Comparison of ENCODE assay signal across 19 mouse cellular contexts in the genomic region with DNA sequence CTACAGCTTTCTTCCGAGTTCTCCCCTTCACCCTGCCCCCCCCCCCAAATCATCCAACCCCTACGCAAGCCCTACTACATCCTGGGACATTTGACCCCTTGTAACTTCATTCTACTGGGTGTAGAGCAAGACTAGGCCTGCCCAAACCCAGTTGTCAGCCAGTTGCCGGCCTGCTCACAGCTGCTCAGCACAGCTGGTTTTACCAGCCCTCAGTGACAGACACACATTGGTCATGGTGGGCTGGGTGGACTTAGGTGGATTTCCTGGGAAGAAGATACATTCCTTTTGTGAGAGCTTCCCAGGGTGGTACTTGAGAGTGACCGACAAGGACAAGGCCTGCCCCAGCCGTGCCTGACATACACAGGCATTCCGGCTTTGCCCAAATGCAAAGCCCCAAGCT. TPM values are rescaled to one million over a fixed set of nuclear protein-coding genes. Genes with fewer than 3 reads are reported as not detected.
DNase-seq lines count a peak whose midpoint lies in the region; ATAC-seq and TF ChIP-seq lines count a peak whose summit lies in the region.
"Had no signal": no experiment of that assay in that cellular context is flagged by ENCODE, and none has a peak within 500 bp of the region (broad histone marks: within the 10 kb centered on the region; RNA-seq: fewer than 3 reads in every experiment).

No protein-coding gene starts in this region.

- TF ChIP-seq EP300 in stomach, postnatal 0 days (optimal IDR thresholded peaks at IDR 0.05), result no peak

- intact Hi-C loops in gastrocnemius, postnatal 14 days (cut with DNase I; ENCODE audit: low total_unique reads), result no loop called here
- intact Hi-C loops in gastrocnemius, adult 2 months (cut with DNase I), result no loop called here

- no peaks in the 10 kb centered on the region for H3K36me3 ChIP-seq in intestine, embryonic 14.5 days (ENCODE audit: control insufficient read depth, insufficient read depth, low read length)
- no peaks in the 10 kb centered on the region for H3K36me3 ChIP-seq in intestine, postnatal 0 days (ENCODE audit: control insufficient read depth, insufficient read depth)
- no peaks in the 10 kb centered on the region for H3K36me3 ChIP-seq in stomach, embryonic 14.5 days (ENCODE audit: control insufficient read depth, insufficient read depth, low read length)
- no peaks in the 10 kb centered on the region for H3K36me3 ChIP-seq in stomach, postnatal 0 days (ENCODE audit: control insufficient read depth, insufficient read depth, low read length)
- no peaks in the 10 kb centered on the region for H3K36me3 ChIP-seq in kidney, embryonic 14.5 days (ENCODE audit: control insufficient read depth, insufficient read depth, low read length)
- H3K36me3 ChIP-seq: forebrain, embryonic 15.5 days; hindbrain, embryonic 13.5 days had no signal

- peak; percentile 31 for DNase-seq in gastrocnemius, postnatal 14 days
- DNase-seq in gastrocnemius, adult 2 months, result no peak
- no peak for DNase-seq in intestine, embryonic 14.5 days (ENCODE audit: low spot score)
- no peak for DNase-seq in stomach, postnatal 0 days (ENCODE audit: low spot score)
- DNase-seq in layer of hippocampus, adult 18-20 months (ENCODE audit: low spot score in 2 of 2), result no peak
- DNase-seq: kidney, adult 9 months; lung, postnatal 14 days; midbrain, embryonic 14.5 days; right cerebral cortex, postnatal 25 days had no signal

- H3K4me2 ChIP-seq in intestine, embryonic 14.5 days (ENCODE audit: low read length), result no peak overlapping the region
- H3K4me2 ChIP-seq in intestine, postnatal 0 days (replicated peaks; ENCODE audit: low read depth), result no peak overlapping the region
- no peak overlapping the region for H3K4me2 ChIP-seq in stomach, embryonic 14.5 days (replicated peaks; ENCODE audit: low read depth, low read length)
- H3K4me2 ChIP-seq in stomach, postnatal 0 days (replicated peaks; ENCODE audit: low read depth), result no peak overlapping the region
- H3K4me2 ChIP-seq in kidney, embryonic 14.5 days (replicated peaks; ENCODE audit: low read depth, low read length), result no peak overlapping the region
- H3K4me2 ChIP-seq: forebrain, embryonic 15.5 days; hindbrain, embryonic 13.5 days had no signal

- peaks cover 35% of the 10 kb centered on the region for H3K4me1 ChIP-seq in intestine, embryonic 14.5 days (replicated peaks; ENCODE audit: control insufficient read depth, insufficient read depth, low read length)
- no peaks in the 10 kb centered on the region for H3K4me1 ChIP-seq in intestine, postnatal 0 days (replicated peaks; ENCODE audit: control insufficient read depth, insufficient read depth, low read length)
- H3K4me1 ChIP-seq in stomach, embryonic 14.5 days (ENCODE audit: control insufficient read depth, insufficient read depth, low read length), result peaks cover 23% of the 10 kb centered on the region
- peaks cover 5% of the 10 kb centered on the region; the same call in 1 of the 2 replicates for H3K4me1 ChIP-seq in stomach, postnatal 0 days (replicated peaks; ENCODE audit: control insufficient read depth, insufficient read depth)
- H3K4me1 ChIP-seq in kidney, embryonic 14.5 days (ENCODE audit: control insufficient read depth, insufficient read depth, low read length), result peaks cover 25% of the 10 kb centered on the region

- no peaks in the 10 kb centered on the region for H3K9me3 ChIP-seq in intestine, embryonic 14.5 days (ENCODE audit: control insufficient read depth, low read length)
- H3K9me3 ChIP-seq in intestine, postnatal 0 days (ENCODE audit: control insufficient read depth), result no peaks in the 10 kb centered on the region
- H3K9me3 ChIP-seq in stomach, embryonic 14.5 days (ENCODE audit: control insufficient read depth, low read depth, low read length), result no peaks in the 10 kb centered on the region
- no peaks in the 10 kb centered on the region for H3K9me3 ChIP-seq in stomach, postnatal 0 days (ENCODE audit: control insufficient read depth, low read length)
- H3K9me3 ChIP-seq in kidney, embryonic 14.5 days (ENCODE audit: control insufficient read depth, low read length), result no peaks in the 10 kb centered on the region
- H3K9me3 ChIP-seq: forebrain, embryonic 15.5 days; hindbrain, embryonic 13.5 days had no signal

- TF ChIP-seq CTCF in gastrocnemius, adult 2 months (IDR thresholded peaks at IDR 0.05), result no peak
- no peak for TF ChIP-seq CTCF in intestine, postnatal 0 days (IDR thresholded peaks at IDR 0.05; ENCODE audit: low read depth)
- TF ChIP-seq CTCF in stomach, postnatal 0 days (IDR thresholded peaks at IDR 0.05; ENCODE audit: low read depth), result no peak

- no peak for ATAC-seq in intestine, embryonic 14.5 days (replicated peaks; ENCODE audit: low FRiP score, low TSS enrichment, low read depth)
- ATAC-seq in intestine, postnatal 0 days, result no peak
- ATAC-seq in stomach, embryonic 14.5 days (ENCODE audit: insufficient number of reproducible peaks, insufficient read depth, low FRiP score, low read depth), result no peak
- ATAC-seq in stomach, postnatal 0 days (ENCODE audit: low FRiP score, low TSS enrichment), result no peak
- no peak for ATAC-seq in kidney, embryonic 14.5 days (ENCODE audit: low FRiP score, low TSS enrichment)
- ATAC-seq: forebrain, embryonic 15.5 days had no signal

- no peak overlapping the region for H3K27ac ChIP-seq in gastrocnemius, adult 2 months
- H3K27ac ChIP-seq in intestine, embryonic 14.5 days (ENCODE audit: low read depth), result peak overlapping the region; percentile 57
- H3K27ac ChIP-seq in intestine, postnatal 0 days (ENCODE audit: low read depth, low read length), result no peak overlapping the region
- peak overlapping the region; percentile 61 for H3K27ac ChIP-seq in stomach, embryonic 14.5 days (ENCODE audit: low read length)
- H3K27ac ChIP-seq in stomach, postnatal 0 days (replicated peaks), result no peak overlapping the region; the same call in 1 of the 2 replicates
- H3K27ac ChIP-seq in kidney, embryonic 14.5 days (ENCODE audit: low read depth, low read length), result no peak overlapping the region
- H3K27ac ChIP-seq: forebrain, embryonic 15.5 days; hindbrain, embryonic 13.5 days; layer of hippocampus, adult 2 months had no signal

- H3K9ac ChIP-seq in intestine, embryonic 14.5 days (ENCODE audit: low read length), result no peak overlapping the region
- H3K9ac ChIP-seq in intestine, postnatal 0 days (ENCODE audit: low read depth, low read length), result no peak overlapping the region
- no peak overlapping the region for H3K9ac ChIP-seq in stomach, embryonic 14.5 days (replicated peaks; ENCODE audit: low read depth, low read length)
- no peak overlapping the region for H3K9ac ChIP-seq in stomach, postnatal 0 days (ENCODE audit: low read length)
- H3K9ac ChIP-seq in kidney, embryonic 14.5 days (ENCODE audit: low read depth, low read length), result no peak overlapping the region
- H3K9ac ChIP-seq: forebrain, embryonic 15.5 days; hindbrain, embryonic 13.5 days had no signal

- no peak overlapping the region for H3K4me3 ChIP-seq in gastrocnemius, adult 2 months
- no peak overlapping the region for H3K4me3 ChIP-seq in intestine, embryonic 14.5 days (ENCODE audit: low read depth, low read length)
- no peak overlapping the region for H3K4me3 ChIP-seq in intestine, postnatal 0 days (ENCODE audit: low read depth, low read length)
- H3K4me3 ChIP-seq in stomach, embryonic 14.5 days (ENCODE audit: low read depth, low read length), result no peak overlapping the region
- H3K4me3 ChIP-seq in stomach, postnatal 0 days (ENCODE audit: low read depth, low read length), result no peak overlapping the region
- no peak overlapping the region for H3K4me3 ChIP-seq in kidney, embryonic 14.5 days (ENCODE audit: low read length)
- H3K4me3 ChIP-seq: forebrain, embryonic 15.5 days; hindbrain, embryonic 13.5 days; layer of hippocampus, adult 2 months had no signal

- H3K27me3 ChIP-seq in intestine, embryonic 14.5 days (replicated peaks; ENCODE audit: control insufficient read depth, insufficient read depth, low read length), result no peaks in the 10 kb centered on the region
- peaks cover 3% of the 10 kb centered on the region; the same call in 1 of the 2 replicates for H3K27me3 ChIP-seq in intestine, postnatal 0 days (replicated peaks; ENCODE audit: control insufficient read depth, insufficient read depth, low read length)
- H3K27me3 ChIP-seq in stomach, embryonic 14.5 days (ENCODE audit: control insufficient read depth, insufficient read depth, low read length), result no peaks in the 10 kb centered on the region
- H3K27me3 ChIP-seq in stomach, postnatal 0 days (ENCODE audit: control insufficient read depth, insufficient read depth, low read length), result no peaks in the 10 kb centered on the region
- no peaks in the 10 kb centered on the region for H3K27me3 ChIP-seq in kidney, embryonic 14.5 days (ENCODE audit: control insufficient read depth, insufficient read depth, low read length)
- H3K27me3 ChIP-seq: forebrain, embryonic 15.5 days; hindbrain, embryonic 13.5 days had no signal

- WGBS in intestine, embryonic 14.5 days, result 79% methylated on average over 6 of the region's 6 CpGs
- WGBS in intestine, postnatal 0 days, result 88% methylated on average over 6 of the region's 6 CpGs
- WGBS in stomach, embryonic 14.5 days, result 86% methylated on average over 6 of the region's 6 CpGs
- 75% methylated on average over 6 of the region's 6 CpGs for WGBS in stomach, postnatal 0 days
- 89% methylated on average over 6 of the region's 6 CpGs for WGBS in kidney, embryonic 14.5 days

RNA-seq across cellular contexts. Expression of gene Cpa5, which starts 10.2 kb away (rescaled TPM):
- total RNA-seq in gastrocnemius, postnatal 14 days (2021), result under 1 TPM; 0.31 to 0.43 TPM
- total RNA-seq in gastrocnemius, adult 2 months (2021), result not detected
- polyA plus RNA-seq in intestine, embryonic 14.5 days (2014; fragmentation: Nextera tagmentation; extraction: Ambion mirVana), result 0.19 and 0.23 TPM in 2 replicates
- not detected in 2 replicates for polyA plus RNA-seq in intestine, postnatal 0 days (2015; fragmentation: Nextera tagmentation; extraction: Ambion mirVana)
- polyA plus RNA-seq in stomach, embryonic 14.5 days (2014; fragmentation: Nextera tagmentation; extraction: Ambion mirVana), result 0.13 and 0.15 TPM in 2 replicates
- polyA plus RNA-seq in stomach, postnatal 0 days (2015; fragmentation: Nextera tagmentation; extraction: Ambion mirVana), result 0.16 and 0.18 TPM in 2 replicates
- 0.57 and 1.0 TPM in 2 replicates for polyA plus RNA-seq in kidney, embryonic 14.5 days (2014; fragmentation: Nextera tagmentation; extraction: Ambion mirVana)
- total RNA-seq in layer of hippocampus, adult 18-20 months (2021), result not detected
- total RNA-seq: adrenal gland, postnatal 4 days; gastrocnemius, adult 8-10 months; layer of hippocampus, adult 2 months; left cerebral cortex, adult 8-10 months had no signal
- polyA plus RNA-seq: hindbrain, embryonic 13.5 days; midbrain, embryonic 14.5 days; neural tube, embryonic 11.5 days had no signal

RNA-seq across cellular contexts. Expression of gene Cpa1, which starts 18.0 kb away (rescaled TPM):
- not detected for total RNA-seq in gastrocnemius, postnatal 14 days (2021)
- not detected for total RNA-seq in gastrocnemius, adult 2 months (2021)
- 2.6 and 167 TPM in 2 replicates for polyA plus RNA-seq in intestine, embryonic 14.5 days (2014; fragmentation: Nextera tagmentation; extraction: Ambion mirVana)
- 3.5 and 4.1 TPM in 2 replicates for polyA plus RNA-seq in intestine, postnatal 0 days (2015; fragmentation: Nextera tagmentation; extraction: Ambion mirVana)
- 1.5 and 116 TPM in 2 replicates for polyA plus RNA-seq in stomach, embryonic 14.5 days (2014; fragmentation: Nextera tagmentation; extraction: Ambion mirVana)
- polyA plus RNA-seq in stomach, postnatal 0 days (2015; fragmentation: Nextera tagmentation; extraction: Ambion mirVana), result 1.3 and 1.5 TPM in 2 replicates
- 1.8 and 2.0 TPM in 2 replicates for polyA plus RNA-seq in kidney, embryonic 14.5 days (2014; fragmentation: Nextera tagmentation; extraction: Ambion mirVana)
- total RNA-seq in layer of hippocampus, adult 18-20 months (2021), result not detected
- total RNA-seq: gastrocnemius, adult 8-10 months; layer of hippocampus, adult 2 months; left cerebral cortex, adult 8-10 months had no signal
- polyA plus RNA-seq: neural tube, embryonic 11.5 days had no signal

RNA-seq across cellular contexts. Expression of gene Cpa4, which starts 52.8 kb away (rescaled TPM):
- total RNA-seq in gastrocnemius, postnatal 14 days (2021), result under 1 TPM; 0.13 to 0.25 TPM
- not detected for total RNA-seq in gastrocnemius, adult 2 months (2021)
- polyA plus RNA-seq in intestine, embryonic 14.5 days (2014; fragmentation: Nextera tagmentation; extraction: Ambion mirVana), result 0.73 and 0.93 TPM in 2 replicates
- 0.04 and 0.07 TPM in 2 replicates for polyA plus RNA-seq in intestine, postnatal 0 days (2015; fragmentation: Nextera tagmentation; extraction: Ambion mirVana)
- polyA plus RNA-seq in stomach, embryonic 14.5 days (2014; fragmentation: Nextera tagmentation; extraction: Ambion mirVana), result 0.49 and 0.71 TPM in 2 replicates
- 32.7 and 33.7 TPM in 2 replicates for polyA plus RNA-seq in stomach, postnatal 0 days (2015; fragmentation: Nextera tagmentation; extraction: Ambion mirVana)
- polyA plus RNA-seq in kidney, embryonic 14.5 days (2014; fragmentation: Nextera tagmentation; extraction: Ambion mirVana), result 0.09 and 0.12 TPM in 2 replicates
- total RNA-seq in layer of hippocampus, adult 18-20 months (2021), result not detected
- total RNA-seq: gastrocnemius, adult 8-10 months; layer of hippocampus, adult 2 months had no signal

Comparison
In these comparisons a context has a peak if more than half of its experiments do, and no peak if none do; other contexts are left out.
1. H3K27ac ChIP-seq: peak in intestine, embryonic 14.5 days (single experiment) and stomach, embryonic 14.5 days (single experiment); none in gastrocnemius, adult 2 months (single experiment), intestine, postnatal 0 days (single experiment), stomach, postnatal 0 days (single experiment) and kidney, embryonic 14.5 days (single experiment).
2. RNA of gene Cpa4, which starts 52.8 kb away (polyA plus RNA-seq): 32.7 to 33.7 TPM in stomach, postnatal 0 days; 0.73 to 0.93 TPM in intestine, embryonic 14.5 days, 0.49 to 0.71 TPM in stomach, embryonic 14.5 days, 0.09 to 0.12 TPM in kidney, embryonic 14.5 days and 0.04 to 0.07 TPM in intestine, postnatal 0 days; every median in the first group is over 10 times any median in the second.